16 mouse cellular contexts compared by ENCODE assay signal in genomic region chr7:119285290-119285689, GRCm38 (mm10).
A peak's percentile ranks its signal among the peaks of the same experiment; 100 is the strongest.
DNase-seq lines count a peak whose midpoint lies in the region; ATAC-seq lines count a peak whose summit lies in the region.
"Had no signal": no experiment of that assay in that cellular context is flagged by ENCODE, and none has a peak within 500 bp of the region (broad histone marks: within the 10 kb centered on the region; RNA-seq: fewer than 3 reads in every experiment).

No protein-coding gene starts in this region.

- 78% methylated on average over 5 of the region's 5 CpGs for WGBS in forebrain, embryonic 14.5 days
- WGBS in forebrain, embryonic 11.5 days: 86% methylated on average over 5 of the region's 5 CpGs

- H3K9me3 ChIP-seq in forebrain, embryonic 14.5 days (replicated peaks; ENCODE audit: control insufficient read depth, low read length): no peaks in the 10 kb centered on the region
- H3K9me3 ChIP-seq in forebrain, embryonic 11.5 days (ENCODE audit: control insufficient read depth, low read length): no peaks in the 10 kb centered on the region
- H3K9me3 ChIP-seq: embryonic facial prominence, embryonic 15.5 days; heart, embryonic 15.5 days; lung, embryonic 15.5 days; midbrain, embryonic 12.5 days had no signal

- no peaks in the 10 kb centered on the region for H3K4me1 ChIP-seq in forebrain, embryonic 14.5 days (ENCODE audit: control insufficient read depth, insufficient read depth, low read length)
- H3K4me1 ChIP-seq in forebrain, embryonic 11.5 days (replicated peaks; ENCODE audit: control insufficient read depth, insufficient read depth, low read length): no peaks in the 10 kb centered on the region
- H3K4me1 ChIP-seq: embryonic facial prominence, embryonic 15.5 days; heart, embryonic 15.5 days; lung, embryonic 15.5 days; midbrain, embryonic 12.5 days had no signal

- H3K4me2 ChIP-seq in forebrain, embryonic 14.5 days (ENCODE audit: low read length): no peak overlapping the region
- H3K4me2 ChIP-seq in forebrain, embryonic 11.5 days (ENCODE audit: low read depth, low read length, severe bottlenecking): no peak overlapping the region
- H3K4me2 ChIP-seq: embryonic facial prominence, embryonic 15.5 days; heart, embryonic 15.5 days; lung, embryonic 15.5 days; midbrain, embryonic 12.5 days had no signal

- no peak overlapping the region for H3K9ac ChIP-seq in forebrain, embryonic 14.5 days (ENCODE audit: low read length)
- no peak overlapping the region for H3K9ac ChIP-seq in forebrain, embryonic 11.5 days (ENCODE audit: low read length)
- H3K9ac ChIP-seq: embryonic facial prominence, embryonic 15.5 days; heart, embryonic 15.5 days; lung, embryonic 15.5 days; midbrain, embryonic 12.5 days had no signal

- peak; percentile 44; the same call in 1 of the 2 replicates for ATAC-seq in forebrain, embryonic 14.5 days
- no peak for ATAC-seq in forebrain, embryonic 11.5 days (replicated peaks; ENCODE audit: low FRiP score)
- ATAC-seq: intestine, postnatal 0 days had no signal

- no peaks in the 10 kb centered on the region for H3K36me3 ChIP-seq in forebrain, embryonic 14.5 days (ENCODE audit: control insufficient read depth, insufficient read depth, low read length)
- no peaks in the 10 kb centered on the region for H3K36me3 ChIP-seq in forebrain, embryonic 11.5 days (ENCODE audit: control insufficient read depth, insufficient read depth, low read length)
- H3K36me3 ChIP-seq: embryonic facial prominence, embryonic 15.5 days; heart, embryonic 15.5 days; lung, embryonic 15.5 days; midbrain, embryonic 12.5 days had no signal

- H3K27ac ChIP-seq in forebrain, embryonic 14.5 days (ENCODE audit: low read depth, low read length): no peak overlapping the region
- H3K27ac ChIP-seq in forebrain, embryonic 11.5 days (ENCODE audit: low read depth, low read length): no peak overlapping the region
- H3K27ac ChIP-seq: embryonic facial prominence, embryonic 15.5 days; heart, embryonic 15.5 days; lung, embryonic 15.5 days; midbrain, embryonic 12.5 days had no signal

- intact Hi-C loops in left cerebral cortex, postnatal 4 days (cut with DNase I): no loop called here

- no peak overlapping the region for H3K4me3 ChIP-seq in forebrain, embryonic 14.5 days (ENCODE audit: low read depth, low read length)
- H3K4me3 ChIP-seq in forebrain, embryonic 11.5 days (ENCODE audit: low read depth, low read length): no peak overlapping the region
- H3K4me3 ChIP-seq: embryonic facial prominence, embryonic 15.5 days; heart, embryonic 15.5 days; lung, embryonic 15.5 days; midbrain, embryonic 12.5 days had no signal

- H3K27me3 ChIP-seq in forebrain, embryonic 14.5 days (replicated peaks; ENCODE audit: control insufficient read depth, insufficient read depth, low read length): no peaks in the 10 kb centered on the region
- no peaks in the 10 kb centered on the region for H3K27me3 ChIP-seq in forebrain, embryonic 11.5 days (ENCODE audit: control insufficient read depth, insufficient read depth, low read length)
- H3K27me3 ChIP-seq: embryonic facial prominence, embryonic 15.5 days; heart, embryonic 15.5 days; lung, embryonic 15.5 days; midbrain, embryonic 12.5 days had no signal

- peak; percentile 48 for DNase-seq in forebrain, embryonic 14.5 days (ENCODE audit: low spot score)
- no peak for DNase-seq in forebrain, embryonic 11.5 days (ENCODE audit: low spot score)
- peak; percentile 73 for DNase-seq in brain, adult 2 months (ENCODE audit: low read depth, low spot score)
- peak; percentile 53 to 71 for DNase-seq in layer of hippocampus, adult 8-10 months (ENCODE audit: low spot score in 2 of 2)
- DNase-seq in left cerebral cortex, postnatal 4 days: peak; percentile 33
- no peak for DNase-seq in lung, postnatal 14 days
- no peak for DNase-seq in thymus, adult 18-20 months
- no peak for DNase-seq in adrenal gland, adult 8-10 months
- DNase-seq: gastrocnemius, postnatal 25 days; kidney, postnatal 4 days; liver had no signal

Comparison
In these comparisons a context has a peak if more than half of its experiments do, and no peak if none do; other contexts are left out.
1. DNase-seq: peak in forebrain, embryonic 14.5 days (single experiment), brain, adult 2 months (single experiment), layer of hippocampus, adult 8-10 months (2 of 2) and left cerebral cortex, postnatal 4 days (single experiment); none in forebrain, embryonic 11.5 days (single experiment), lung, postnatal 14 days (single experiment), thymus, adult 18-20 months (0 of 2) and adrenal gland, adult 8-10 months (single experiment).